Mouse (Mus musculus) midbrain, embryonic 15.5 days (tissue): ENCODE data around the gene Sept1. TPM values are rescaled to one million over a fixed set of nuclear protein-coding genes. Genes with fewer than 3 reads are reported as not detected.

ENCODE experiments used
- ATAC-seq: fragments of 200-750 bp; cut with Nextera tagmentation; replicated peaks from 2 replicates; pipeline ENCODE4 v1.8.0; 2017; ENCODE audit warnings: moderate TSS enrichment
- H3K27ac ChIP-seq: fragments of 300-500 bp; sonication (generic); 2 replicates; pipeline ENCODE4 v1.5.1; 2015; ENCODE audit warnings: mild to moderate bottlenecking, inconsistent platforms
- H3K27me3 ChIP-seq: fragments of 300-500 bp; sonication (generic); replicated peaks from 2 replicates; pipeline ENCODE4 v1.6.1; 2015; ENCODE audit warnings: inconsistent platforms
- H3K36me3 ChIP-seq: fragments of 300-500 bp; sonication (generic); replicated peaks from 2 replicates; pipeline ENCODE4 v1.6.1; 2015; ENCODE audit warnings: inconsistent platforms
- H3K4me1 ChIP-seq: fragments of 300-500 bp; sonication (generic); 2 replicates; pipeline ENCODE4 v1.6.1; 2015; ENCODE audit warnings: inconsistent platforms
- H3K4me2 ChIP-seq: fragments of 300-500 bp; sonication (generic); 2 replicates; pipeline ENCODE4 v1.6.1; 2015; ENCODE audit warnings: inconsistent platforms, mild to moderate bottlenecking, moderate library complexity
- H3K4me3 ChIP-seq: fragments of 300-500 bp; sonication (generic); 2 replicates; pipeline ENCODE4 v1.5.1; 2015; ENCODE audit warnings: mild to moderate bottlenecking, inconsistent platforms
- H3K9ac ChIP-seq: fragments of 300-500 bp; sonication (generic); 2 replicates; pipeline ENCODE4 v1.6.1; 2015; ENCODE audit warnings: mild to moderate bottlenecking, inconsistent platforms
- H3K9me3 ChIP-seq: fragments of 300-500 bp; sonication (generic); 2 replicates; pipeline ENCODE4 v1.6.1; 2016; ENCODE audit warnings: inconsistent platforms
- WGBS: fragments of 180-500 bp; shearing (Covaris S2); methylation state at CpG from one replicate; pipeline ENCODE4 v1.1.7; 2015; ENCODE audit warnings: mixed read lengths; 5-methylcytosine and 5-hydroxymethylcytosine counted together
- polyA plus RNA-seq: library from polyadenylated mRNA; unstranded; fragments of >200 nt; fragmentation: Nextera tagmentation; extraction: Ambion mirVana; gene quantifications from 2 replicates; pipeline ENCODE4 v1.2.1, GENCODE M21; 2015

Gene Sept1
- polyA plus RNA-seq, 1 experiment from 2014 or later, result 17.0 TPM

GRCm38 (mm10) chr7:127180783-127181182, 52.1 kb downstream of the Sept1 start:
- Histone ChIP-seq H3K9me3 (no peaks in the 10 kb centered on the region), H3K4me3 (no peak overlapping the region), H3K4me1 (no peaks in the 10 kb centered on the region), H3K27me3 (no peaks in the 10 kb centered on the region), H3K4me2 (no peak overlapping the region), H3K27ac (no peak overlapping the region), H3K36me3 (no peaks in the 10 kb centered on the region), H3K9ac (no peak overlapping the region)
- 81% methylated on average over 2 of the region's 2 CpGs for WGBS
- no peak for ATAC-seq

DNA sequence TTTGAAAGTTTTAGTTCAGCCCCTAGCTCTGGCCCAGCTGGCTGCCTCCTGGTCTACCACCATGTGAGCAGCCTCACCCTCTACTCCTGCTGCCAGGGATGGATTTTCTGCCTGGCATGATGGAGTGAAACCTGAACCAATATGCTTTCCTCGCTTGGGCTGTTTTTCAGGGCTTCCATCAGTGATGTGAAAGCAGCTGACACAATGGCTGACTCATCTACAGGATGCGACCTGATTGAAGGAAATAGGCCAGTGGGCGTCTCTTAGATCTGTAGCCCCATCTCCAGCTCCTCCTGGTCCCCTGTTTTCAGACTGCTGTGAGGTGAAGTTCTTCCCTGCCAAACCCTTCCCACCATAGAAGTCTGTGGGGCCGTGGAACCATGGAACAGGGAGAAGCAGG, 56.0 kb downstream of the Sept1 start:
- H3K4me1 ChIP-seq, result no peaks in the 10 kb centered on the region
- no peaks in the 10 kb centered on the region for H3K27me3 ChIP-seq
- ATAC-seq, result no peak
- no peak overlapping the region for H3K4me2 ChIP-seq
- H3K27ac ChIP-seq, result no peak overlapping the region
- no peak overlapping the region for H3K4me3 ChIP-seq
- no peaks in the 10 kb centered on the region for H3K9me3 ChIP-seq
- 83% methylated on average over 4 of the region's 4 CpGs for WGBS
- H3K9ac ChIP-seq, result no peak overlapping the region
- H3K36me3 ChIP-seq, result no peaks in the 10 kb centered on the region

- 88% methylated on average over 5 of the region's 5 CpGs for WGBS
- Histone ChIP-seq H3K9ac (no peak overlapping the region), H3K27ac (no peak overlapping the region), H3K36me3 (no peaks in the 10 kb centered on the region), H3K4me1 (no peaks in the 10 kb centered on the region), H3K27me3 (no peaks in the 10 kb centered on the region), H3K4me2 (no peak overlapping the region), H3K9me3 (no peaks in the 10 kb centered on the region), H3K4me3 (no peak overlapping the region)
- no peak for ATAC-seq
These were observed 66.4 kb downstream of the Sept1 start for GRCm38 (mm10) chr7:127166501-127166900.

- Histone ChIP-seq H3K36me3 (no peaks in the 10 kb centered on the region), H3K9me3 (no peaks in the 10 kb centered on the region), H3K4me3 (no peak overlapping the region), H3K27me3 (no peaks in the 10 kb centered on the region), H3K4me1 (no peaks in the 10 kb centered on the region), H3K4me2 (no peak overlapping the region), H3K27ac (no peak overlapping the region), H3K9ac (no peak overlapping the region)
- ATAC-seq, result no peak
- WGBS, result 81% methylated on average over 12 of the region's 12 CpGs
These were observed 67.1 kb downstream of the Sept1 start for GRCm38 (mm10) chr7:127165607-127166493.

Other genes starting within 250 kb of the Sept1 start
- gene Mvp, start 218.5 kb downstream of the Sept1 start, polyA plus RNA-seq, result 4.0 and 4.5 TPM in 2 replicates
- gene Pagr1b, start 216.6 kb downstream of the Sept1 start, polyA plus RNA-seq, result 1.0 TPM in 1 of 2 replicates, not detected in the other
- 46.9 and 73.4 TPM in 2 replicates for gene Pagr1a, start 215.8 kb downstream of the Sept1 start, polyA plus RNA-seq
- gene Gm42742, start 212.0 kb downstream of the Sept1 start, polyA plus RNA-seq, result 44.9 and 52.6 TPM in 2 replicates
- gene Prrt2, start 211.9 kb downstream of the Sept1 start, polyA plus RNA-seq, result 40.7 and 42.3 TPM in 2 replicates
- 78.0 and 89.8 TPM in 2 replicates for gene Maz, start 206.1 kb downstream of the Sept1 start, polyA plus RNA-seq
- 21.4 and 24.8 TPM in 2 replicates for gene Kif22, start 190.7 kb downstream of the Sept1 start, polyA plus RNA-seq
- not detected in 2 replicates for gene Zg16, start 145.8 kb downstream of the Sept1 start, polyA plus RNA-seq
- 1.9 and 2.3 TPM in 2 replicates for gene AI467606, start 141.8 kb downstream of the Sept1 start, polyA plus RNA-seq
- 0.76 and 0.83 TPM in 2 replicates for gene Qprt, start 110.9 kb downstream of the Sept1 start, polyA plus RNA-seq
- gene Spn, start 95.3 kb downstream of the Sept1 start, polyA plus RNA-seq, result 0.04 TPM in 1 of 2 replicates, not detected in the other
- 82.1 and 82.6 TPM in 2 replicates for gene Cd2bp2, start 37.1 kb downstream of the Sept1 start, polyA plus RNA-seq
- 39.6 and 44.8 TPM in 2 replicates for gene Tbc1d10b, start 24.7 kb downstream of the Sept1 start, polyA plus RNA-seq
- 3.9 and 5.0 TPM in 2 replicates for gene Mylpf, start 24.2 kb downstream of the Sept1 start, polyA plus RNA-seq
- gene Zfp553, start 69 bp downstream of the Sept1 start, polyA plus RNA-seq, result 63.7 and 64.1 TPM in 2 replicates
- 72.0 and 73.1 TPM in 2 replicates for gene Zfp771, start 11.1 kb upstream of the Sept1 start, polyA plus RNA-seq
- gene Dctpp1, start 27.6 kb upstream of the Sept1 start, polyA plus RNA-seq, result 114 and 118 TPM in 2 replicates
- 59.9 and 62.3 TPM in 2 replicates for gene Sephs2, start 40.9 kb upstream of the Sept1 start, polyA plus RNA-seq
- gene Itgal, start 63.1 kb upstream of the Sept1 start, polyA plus RNA-seq, result 0.19 and 0.37 TPM in 2 replicates
- gene Zfp768, start 112.5 kb upstream of the Sept1 start, polyA plus RNA-seq, result 19.1 and 19.2 TPM in 2 replicates
- 10.3 and 10.5 TPM in 2 replicates for gene Zfp747, start 142.9 kb upstream of the Sept1 start, polyA plus RNA-seq
- gene 9130019O22Rik, start 154.0 kb upstream of the Sept1 start, polyA plus RNA-seq, result 5.2 and 6.6 TPM in 2 replicates
- gene E430018J23Rik, start 160.5 kb upstream of the Sept1 start, polyA plus RNA-seq, result 6.3 and 6.6 TPM in 2 replicates
- gene Zfp764, start 173.7 kb upstream of the Sept1 start, polyA plus RNA-seq, result 5.7 and 6.4 TPM in 2 replicates
- gene Zfp688, start 188.9 kb upstream of the Sept1 start, polyA plus RNA-seq, result 32.0 and 34.2 TPM in 2 replicates
- gene Zfp689, start 216.0 kb upstream of the Sept1 start, polyA plus RNA-seq, result 16.1 and 16.4 TPM in 2 replicates
- 40.5 TPM in 2 replicates for gene Prr14, start 226.5 kb upstream of the Sept1 start, polyA plus RNA-seq
- gene Fbrs, start 246.1 kb upstream of the Sept1 start, polyA plus RNA-seq, result 13.8 and 15.9 TPM in 2 replicates